Mouse (Mus musculus): ENCODE results near the gene Golga2.

DNA sequence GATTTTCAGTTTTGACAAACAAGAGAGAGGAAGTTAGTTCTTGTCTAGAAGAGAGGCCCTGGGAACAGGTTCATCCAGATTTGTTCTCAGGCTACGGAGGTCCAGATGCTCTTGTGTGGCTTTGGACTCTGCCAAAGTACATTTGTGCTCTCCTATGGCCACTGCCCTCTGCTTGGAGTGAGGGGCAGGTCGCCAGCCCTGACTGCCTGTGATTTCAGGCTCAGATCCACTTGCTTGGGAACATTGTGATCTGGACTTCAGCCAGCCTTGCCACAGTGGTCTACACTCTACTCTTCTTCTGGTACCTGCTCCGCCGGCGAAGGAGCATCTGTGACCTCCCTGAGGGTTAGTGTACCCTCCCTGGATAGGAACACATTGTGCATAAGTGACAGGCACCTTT is 34.5 kb upstream of the Golga2 start:
- TF ChIP-seq CTCF (IDR thresholded peaks at IDR 0.05; ENCODE audit: low read depth) (no peak), EP300 (IDR thresholded peaks at IDR 0.05; ENCODE audit: low read depth) (no peak)

Data from liver, embryonic 14.5 days (tissue).